Mouse (Mus musculus) adrenal gland, adult 10 weeks (tissue): Measurements from ENCODE around the gene Ugt2b5. TPM values are rescaled to one million over a fixed set of nuclear protein-coding genes. Genes with fewer than 3 reads are reported as not detected.

Experiments
- polyA plus RNA-seq: library from polyadenylated mRNA; stranded (reverse); fragments of 350-450 nt; fragmentation: Illumina TruSeq; extraction: RNeasy Lipid Tissue Mini Kit (QIAGEN cat#74804); gene quantifications from one replicate; pipeline ENCODE4 v1.2.3, GENCODE M21; 2014; ENCODE audit warnings: low read depth, low replicate concordance

Gene Ugt2b5
- polyA plus RNA-seq = not detected

GRCm38 (mm10) chr5:87140196-87140595, at the start of gene Ugt2b5:
TSS of gene Ugt2b5 (minus strand) at chr5:87140318.

GRCm38 (mm10) chr5:87092346-87093027, 47.6 kb downstream of the Ugt2b5 start, which contains the start of gene Ugt2b36:
TSS of gene Ugt2b36 (minus strand) at chr5:87092555.

Other genes starting within 250 kb of the Ugt2b5 start
- 0.23 TPM for gene Ugt2b34, start 233.4 kb downstream of the Ugt2b5 start, polyA plus RNA-seq
- not detected for gene Ugt2b1, start 213.8 kb downstream of the Ugt2b5 start, polyA plus RNA-seq
- gene Ugt2b35, start 139.5 kb downstream of the Ugt2b5 start, polyA plus RNA-seq = not detected
- not detected for gene Ugt2b36, start 47.8 kb downstream of the Ugt2b5 start, polyA plus RNA-seq
- gene Ugt2b37, start 114.5 kb upstream of the Ugt2b5 start, polyA plus RNA-seq = not detected
- gene Ugt2a3, start 196.9 kb upstream of the Ugt2b5 start, polyA plus RNA-seq = not detected